Mouse (Mus musculus): ENCODE measurements at regions not wholly inside any gene's neighbourhood (a gene's known extent, or its start where the extent isn't known, plus 50 kb on each side); places are given as distances from the start of the nearest gene placed in this dataset.

- Histone ChIP-seq H3K4me3 (no peak overlapping the region), H3K27ac (replicated peaks) (no peak overlapping the region), H3K36me3 (replicated peaks) (no peaks in the 10 kb centered on the region), H3K4me1 (peaks cover 16% of the 10 kb centered on the region), H3K27me3 (replicated peaks; ENCODE audit: low read depth, poor library complexity, severe bottlenecking) (no peaks in the 10 kb centered on the region), H3K9me3 (no peaks in the 10 kb centered on the region)
- 92% methylated on average over 7 of the region's 7 CpGs for WGBS
- no peak for DNase-seq (ENCODE audit: low spot score)
Observed at GRCm38 (mm10) chr2:70914372-70914771, 88.8 kb upstream of the Tlk1 start.

- Histone ChIP-seq H3K27me3 (replicated peaks; ENCODE audit: low read depth, poor library complexity, severe bottlenecking) (no peaks in the 10 kb centered on the region), H3K27ac (replicated peaks) (peak overlapping the region; percentile 27; the same call in 1 of the 2 replicates), H3K9me3 (no peaks in the 10 kb centered on the region), H3K36me3 (replicated peaks) (no peaks in the 10 kb centered on the region), H3K4me3 (no peak overlapping the region), H3K4me1 (peaks cover 19% of the 10 kb centered on the region)
- 69% methylated on average over 1 of the region's 1 CpGs for WGBS
- DNase-seq (ENCODE audit: low spot score) = no peak
Observed at GRCm38 (mm10) chr2:70909401-70909800, 83.9 kb upstream of the Tlk1 start.

GRCm38 (mm10) chr2:70908579-70908978, 83.1 kb upstream of the Tlk1 start:
- peak; percentile 59 for DNase-seq (ENCODE audit: low spot score)
- no peak overlapping the region for H3K4me3 ChIP-seq
- WGBS = 64% methylated on average over 1 of the region's 1 CpGs
- H3K27me3 ChIP-seq (replicated peaks; ENCODE audit: low read depth, poor library complexity, severe bottlenecking) = no peaks in the 10 kb centered on the region
- H3K27ac ChIP-seq (replicated peaks) = peak overlapping the region; percentile 57
- no peaks in the 10 kb centered on the region for H3K36me3 ChIP-seq (replicated peaks)
- H3K4me1 ChIP-seq = peaks cover 19% of the 10 kb centered on the region
- H3K9me3 ChIP-seq = no peaks in the 10 kb centered on the region

GRCm38 (mm10) chr2:70906216-70906615, 80.7 kb upstream of the Tlk1 start:
- no peaks in the 10 kb centered on the region for H3K9me3 ChIP-seq
- 71% methylated on average over 3 of the region's 3 CpGs for WGBS
- no peaks in the 10 kb centered on the region for H3K27me3 ChIP-seq (replicated peaks; ENCODE audit: low read depth, poor library complexity, severe bottlenecking)
- H3K4me3 ChIP-seq = no peak overlapping the region
- no peak overlapping the region for H3K27ac ChIP-seq (replicated peaks)
- no peaks in the 10 kb centered on the region for H3K36me3 ChIP-seq (replicated peaks)
- peaks cover 22% of the 10 kb centered on the region for H3K4me1 ChIP-seq
- DNase-seq (ENCODE audit: low spot score) = no peak

GRCm38 (mm10) chr2:70904429-70904828, 78.9 kb upstream of the Tlk1 start:
- no peaks in the 10 kb centered on the region for H3K27me3 ChIP-seq (replicated peaks; ENCODE audit: low read depth, poor library complexity, severe bottlenecking)
- H3K4me1 ChIP-seq = peaks cover 31% of the 10 kb centered on the region
- 90% methylated on average over 5 of the region's 5 CpGs for WGBS
- no peak overlapping the region for H3K27ac ChIP-seq (replicated peaks)
- H3K9me3 ChIP-seq = no peaks in the 10 kb centered on the region
- no peak for DNase-seq (ENCODE audit: low spot score)
- no peaks in the 10 kb centered on the region for H3K36me3 ChIP-seq (replicated peaks)
- H3K4me3 ChIP-seq = no peak overlapping the region

- 82% methylated on average over 3 of the region's 3 CpGs for WGBS
- H3K4me3 ChIP-seq = no peak overlapping the region
- no peaks in the 10 kb centered on the region for H3K27me3 ChIP-seq (replicated peaks; ENCODE audit: low read depth, poor library complexity, severe bottlenecking)
- H3K9me3 ChIP-seq = no peaks in the 10 kb centered on the region
- H3K36me3 ChIP-seq (replicated peaks) = no peaks in the 10 kb centered on the region
- DNase-seq (ENCODE audit: low spot score) = no peak
- no peak overlapping the region for H3K27ac ChIP-seq (replicated peaks)
- peaks cover 14% of the 10 kb centered on the region for H3K4me1 ChIP-seq
Observed at GRCm38 (mm10) chr2:70902196-70902595, 76.7 kb upstream of the Tlk1 start.

- no peaks in the 10 kb centered on the region for H3K9me3 ChIP-seq
- H3K4me3 ChIP-seq = no peak overlapping the region
- no peak for DNase-seq (ENCODE audit: low spot score)
- no peaks in the 10 kb centered on the region for H3K27me3 ChIP-seq (replicated peaks; ENCODE audit: low read depth, poor library complexity, severe bottlenecking)
- 86% methylated on average over 14 of the region's 14 CpGs for WGBS
- peaks cover 14% of the 10 kb centered on the region for H3K4me1 ChIP-seq
- no peaks in the 10 kb centered on the region for H3K36me3 ChIP-seq (replicated peaks)
- H3K27ac ChIP-seq (replicated peaks) = no peak overlapping the region
Observed at GRCm38 (mm10) chr2:70901479-70901878, 76.0 kb upstream of the Tlk1 start.

GRCm38 (mm10) chr2:70899056-70899455, 73.5 kb upstream of the Tlk1 start:
- H3K4me1 ChIP-seq = peaks cover 14% of the 10 kb centered on the region
- H3K27me3 ChIP-seq (replicated peaks; ENCODE audit: low read depth, poor library complexity, severe bottlenecking) = no peaks in the 10 kb centered on the region
- DNase-seq (ENCODE audit: low spot score) = no peak
- WGBS = 92% methylated on average over 4 of the region's 4 CpGs
- no peaks in the 10 kb centered on the region for H3K36me3 ChIP-seq (replicated peaks)
- no peak overlapping the region for H3K4me3 ChIP-seq
- no peaks in the 10 kb centered on the region for H3K9me3 ChIP-seq
- H3K27ac ChIP-seq (replicated peaks) = no peak overlapping the region

GRCm38 (mm10) chr2:70898396-70898795, 72.9 kb upstream of the Tlk1 start:
- Histone ChIP-seq H3K36me3 (replicated peaks) (no peaks in the 10 kb centered on the region), H3K27me3 (replicated peaks; ENCODE audit: low read depth, poor library complexity, severe bottlenecking) (no peaks in the 10 kb centered on the region), H3K9me3 (no peaks in the 10 kb centered on the region), H3K27ac (replicated peaks) (no peak overlapping the region), H3K4me1 (peaks cover 14% of the 10 kb centered on the region), H3K4me3 (no peak overlapping the region)
- WGBS = 82% methylated on average over 9 of the region's 9 CpGs
- no peak for DNase-seq (ENCODE audit: low spot score)

GRCm38 (mm10) chr2:70897373-70897772, 71.8 kb upstream of the Tlk1 start:
- H3K27ac ChIP-seq (replicated peaks) = no peak overlapping the region
- no peak for DNase-seq (ENCODE audit: low spot score)
- no peaks in the 10 kb centered on the region for H3K27me3 ChIP-seq (replicated peaks; ENCODE audit: low read depth, poor library complexity, severe bottlenecking)
- H3K9me3 ChIP-seq = no peaks in the 10 kb centered on the region
- H3K4me3 ChIP-seq = no peak overlapping the region
- no peaks in the 10 kb centered on the region for H3K36me3 ChIP-seq (replicated peaks)
- WGBS = 89% methylated on average over 8 of the region's 8 CpGs
- H3K4me1 ChIP-seq = peaks cover 14% of the 10 kb centered on the region

GRCm38 (mm10) chr2:70889522-70890100, 64.1 kb upstream of the Tlk1 start:
- H3K4me1 ChIP-seq = no peaks in the 10 kb centered on the region
- 85% methylated on average over 5 of the region's 5 CpGs for WGBS
- H3K27me3 ChIP-seq (replicated peaks; ENCODE audit: low read depth, poor library complexity, severe bottlenecking) = no peaks in the 10 kb centered on the region
- H3K27ac ChIP-seq (replicated peaks) = no peak overlapping the region
- no peaks in the 10 kb centered on the region for H3K36me3 ChIP-seq (replicated peaks)
- DNase-seq (ENCODE audit: low spot score) = no peak
- H3K4me3 ChIP-seq = no peak overlapping the region
- 0 out of 2 replicates have a peak, but pooled peaks cover 3% of the 10 kb centered on the region for H3K9me3 ChIP-seq

GRCm38 (mm10) chr2:70888840-70889469, 63.4 kb upstream of the Tlk1 start:
- no peaks in the 10 kb centered on the region for H3K4me1 ChIP-seq
- H3K9me3 ChIP-seq = 0 out of 2 replicates have a peak, but pooled peaks cover 4% of the 10 kb centered on the region
- DNase-seq (ENCODE audit: low spot score) = no peak
- H3K27ac ChIP-seq (replicated peaks) = no peak overlapping the region
- H3K36me3 ChIP-seq (replicated peaks) = no peaks in the 10 kb centered on the region
- WGBS = 82% methylated on average over 5 of the region's 5 CpGs
- H3K4me3 ChIP-seq = no peak overlapping the region
- no peaks in the 10 kb centered on the region for H3K27me3 ChIP-seq (replicated peaks; ENCODE audit: low read depth, poor library complexity, severe bottlenecking)

- Histone ChIP-seq H3K4me3 (no peak overlapping the region), H3K4me1 (no peaks in the 10 kb centered on the region)
- WGBS = 93% methylated on average over 7 of the region's 7 CpGs
Observed at GRCm38 (mm10) chr2:70886831-70887230, 61.3 kb upstream of the Tlk1 start.

More at GRCm38 (mm10) chr2:70886831-70887230, 61.3 kb upstream of the Tlk1 start:
- H3K27me3 ChIP-seq (replicated peaks; ENCODE audit: low read depth, poor library complexity, severe bottlenecking) = no peaks in the 10 kb centered on the region
- no peak for DNase-seq (ENCODE audit: low spot score)
- H3K9me3 ChIP-seq = 0 out of 2 replicates have a peak, but pooled peaks cover 4% of the 10 kb centered on the region
- no peak overlapping the region for H3K27ac ChIP-seq (replicated peaks)
- H3K36me3 ChIP-seq (replicated peaks) = no peaks in the 10 kb centered on the region
